Mouse (Mus musculus) kidney, postnatal 25 days (tissue): ENCODE results near the gene Agpat1.

ENCODE experiments used
- DNase-seq, 2 experiments: peaks; one replicate each; pipeline ENCODE4 v3.0.0; 2021; ENCODE audit warnings: mixed read lengths in 2 of 2

The Agpat1 gene

GRCm38 (mm10) chr17:34606186-34607039, 2.4 kb downstream of the Agpat1 start:
- DNase-seq, result peak in 1 of 2 experiments; percentile 44

GRCm38 (mm10) chr17:34607997-34608396, 3.9 kb downstream of the Agpat1 start:
- DNase-seq, result peak; percentile 58 to 68

GRCm38 (mm10) chr17:34611050-34611449, 7.0 kb downstream of the Agpat1 start:
- DNase-seq, result no peak

- no peak for DNase-seq
These were observed 9.1 kb downstream of the Agpat1 start for GRCm38 (mm10) chr17:34613054-34613645.

GRCm38 (mm10) chr17:34613830-34614229, 9.8 kb downstream of the Agpat1 start:
- peak in 1 of 2 experiments; percentile 41 for DNase-seq

- DNase-seq, result no peak
These were observed 11.8 kb downstream of the Agpat1 start, which contains the start of gene Egfl8 for GRCm38 (mm10) chr17:34615871-34616270. Egfl8 (minus strand) TSS chr17:34615971.

GRCm38 (mm10) chr17:34618999-34619398, 14.9 kb downstream of the Agpat1 start:
- peak; percentile 79 to 84 for DNase-seq

- no peak for DNase-seq
These were observed 16.9 kb downstream of the Agpat1 start for GRCm38 (mm10) chr17:34621006-34621405.

GRCm38 (mm10) chr17:34623161-34623560, 19.1 kb downstream of the Agpat1 start:
- no peak for DNase-seq

GRCm38 (mm10) chr17:34624981-34625380, 20.9 kb downstream of the Agpat1 start:
- DNase-seq, result no peak

- DNase-seq, result peak in 1 of 2 experiments; percentile 49
These were observed 22.2 kb downstream of the Agpat1 start for GRCm38 (mm10) chr17:34626062-34626772.

- DNase-seq, result peak in 1 of 2 experiments; percentile 36
These were observed 22.7 kb downstream of the Agpat1 start for GRCm38 (mm10) chr17:34626773-34627092.

GRCm38 (mm10) chr17:34627093-34627942, 23.3 kb downstream of the Agpat1 start:
- peak; percentile 91 to 96 for DNase-seq

GRCm38 (mm10) chr17:34627943-34628643, 24.0 kb downstream of the Agpat1 start, which contains the start of gene Ppt2:
Ppt2 (minus strand) TSS chr17:34628510.
- DNase-seq, result peak; percentile 65 to 81

GRCm38 (mm10) chr17:34628644-34628967, 24.5 kb downstream of the Agpat1 start:
- no peak for DNase-seq

- peak in 1 of 2 experiments; percentile 40 for DNase-seq
These were observed 25.2 kb downstream of the Agpat1 start, which contains the start of gene Prrt1 for GRCm38 (mm10) chr17:34629221-34629751. Prrt1 (plus strand) TSS chr17:34629533.

GRCm38 (mm10) chr17:34629796-34630603, 25.9 kb downstream of the Agpat1 start:
- DNase-seq, result peak in 1 of 2 experiments; percentile 27

- peak in 1 of 2 experiments; percentile 43 for DNase-seq
These were observed 26.8 kb downstream of the Agpat1 start for GRCm38 (mm10) chr17:34630761-34631301.

- DNase-seq, result peak in 1 of 2 experiments; percentile 37
These were observed 27.6 kb downstream of the Agpat1 start for GRCm38 (mm10) chr17:34631647-34632046.

GRCm38 (mm10) chr17:34632261-34632691, 28.2 kb downstream of the Agpat1 start:
- peak; percentile 83 to 90 for DNase-seq
